Mouse (Mus musculus) heart, postnatal 0 days (tissue): Measurements from ENCODE around the gene Cfap299. TPM values are rescaled to one million over a fixed set of nuclear protein-coding genes. Genes with fewer than 3 reads are reported as not detected.

Source experiments
- ATAC-seq: fragments of 200-750 bp; cut with Nextera tagmentation; 2 replicates; pipeline ENCODE4 v1.8.0; 2017; ENCODE audit warnings: low read depth, moderate number of reproducible peaks, moderate library complexity; ENCODE audit not compliant: insufficient read depth
- DNase-seq: peaks from one replicate; pipeline ENCODE4 v3.0.0-alpha.2; 2016; ENCODE audit warnings: low spot score
- H3K27ac ChIP-seq: fragments of 300-500 bp; sonication (generic); 2 replicates; pipeline ENCODE4 v1.5.1; 2014; ENCODE audit warnings: low read depth, mild to moderate bottlenecking
- H3K27me3 ChIP-seq: fragments of 300-500 bp; sonication (generic); 2 replicates; pipeline ENCODE4 v1.6.1; 2014; ENCODE audit warnings: low read length, mixed read lengths; ENCODE audit not compliant: control insufficient read depth, insufficient read depth
- H3K36me3 ChIP-seq: fragments of 300-500 bp; sonication (generic); replicated peaks from 2 replicates; pipeline ENCODE4 v1.6.1; 2014; ENCODE audit warnings: low read length, mixed read lengths; ENCODE audit not compliant: control insufficient read depth, insufficient read depth
- H3K4me1 ChIP-seq: fragments of 300-500 bp; sonication (generic); 2 replicates; pipeline ENCODE4 v1.6.1; 2014; ENCODE audit warnings: antibody characterized with exemption; ENCODE audit not compliant: control insufficient read depth, insufficient read depth
- H3K4me2 ChIP-seq: fragments of 300-500 bp; sonication (generic); 2 replicates; pipeline ENCODE4 v1.6.1; 2014; ENCODE audit warnings: low read depth, mild to moderate bottlenecking, low read length, moderate library complexity
- H3K4me3 ChIP-seq: fragments of 300-500 bp; sonication (generic); 2 replicates; pipeline ENCODE4 v1.5.1; 2014; ENCODE audit warnings: low read depth, low read length
- H3K9ac ChIP-seq: fragments of 300-500 bp; sonication (generic); replicated peaks from 2 replicates; pipeline ENCODE4 v1.6.1; 2014; ENCODE audit warnings: low read depth, low read length, mixed read lengths
- H3K9me3 ChIP-seq: fragments of 300-500 bp; sonication (generic); replicated peaks from 2 replicates; pipeline ENCODE4 v1.6.1; 2016; ENCODE audit warnings: low read length; ENCODE audit not compliant: control insufficient read depth
- CTCF ChIP-seq: IDR thresholded peaks from 2 replicates; pipeline ENCODE4 v1.5.1; 2016; ENCODE audit warnings: antibody characterized with exemption, control low read depth, low read depth
- EP300 ChIP-seq: IDR thresholded peaks from 2 replicates; pipeline ENCODE4 v1.6.1; 2016; ENCODE audit warnings: antibody characterized with exemption, low read depth
- WGBS: fragments of 180-500 bp; shearing (Covaris S2); extraction: QIAGEN DNeasy Blood & Tissue Kit; methylation state at CpG from one replicate; pipeline ENCODE4 v1.1.7; 2014; 5-methylcytosine and 5-hydroxymethylcytosine counted together
- polyA plus RNA-seq: library from polyadenylated mRNA; unstranded; fragments of >200 nt; fragmentation: Nextera tagmentation; extraction: Ambion mirVana; gene quantifications from 2 replicates; pipeline ENCODE4 v1.2.1, GENCODE M21; 2015
- total RNA-seq: library from RNA; depleted of rRNA; stranded (reverse); fragments of >200 nt; gene quantifications from 2 replicates; pipeline ENCODE4 v1.2.3, GENCODE M21; 2014; ENCODE audit warnings: low replicate concordance

The Cfap299 gene
- total and polyA plus RNA-seq, 2 experiments from 2014 or later = 0.20 to 0.50 TPM

GRCm38 (mm10) chr5:98365340-98365739 lies 36.2 kb downstream of the Cfap299 start:
- Histone ChIP-seq H3K9me3 (no peaks in the 10 kb centered on the region), H3K4me3 (no peak overlapping the region), H3K27ac (no peak overlapping the region), H3K9ac (no peak overlapping the region), H3K27me3 (no peaks in the 10 kb centered on the region), H3K4me1 (no peaks in the 10 kb centered on the region), H3K36me3 (no peaks in the 10 kb centered on the region), H3K4me2 (no peak overlapping the region)
- TF ChIP-seq EP300 = no peak
- no peak for TF ChIP-seq CTCF
- 67% methylated on average over 5 of the region's 5 CpGs for WGBS
- no peak for ATAC-seq
- no peak for DNase-seq

- no peak for ATAC-seq
- H3K36me3 ChIP-seq = no peaks in the 10 kb centered on the region
- no peaks in the 10 kb centered on the region for H3K4me1 ChIP-seq
- H3K4me3 ChIP-seq = no peak overlapping the region
- no peak overlapping the region for H3K27ac ChIP-seq
- H3K27me3 ChIP-seq = no peaks in the 10 kb centered on the region
- no peak for DNase-seq
- H3K9me3 ChIP-seq = no peaks in the 10 kb centered on the region
- TF ChIP-seq CTCF = peak; percentile 11; the same call in 1 of the 2 replicates
- TF ChIP-seq EP300 = no peak
- no peak overlapping the region for H3K9ac ChIP-seq
- 58% methylated on average over 4 of the region's 4 CpGs for WGBS
- H3K4me2 ChIP-seq = no peak overlapping the region
Measured at GRCm38 (mm10) chr5:98368822-98369221, 39.7 kb downstream of the Cfap299 start.

GRCm38 (mm10) chr5:98369426-98369825 lies 40.3 kb downstream of the Cfap299 start:
- WGBS = 57% methylated on average over 7 of the region's 7 CpGs
- Histone ChIP-seq H3K9ac (no peak overlapping the region), H3K27me3 (no peaks in the 10 kb centered on the region), H3K4me3 (no peak overlapping the region), H3K27ac (no peak overlapping the region), H3K36me3 (no peaks in the 10 kb centered on the region), H3K9me3 (no peaks in the 10 kb centered on the region), H3K4me2 (no peak overlapping the region), H3K4me1 (no peaks in the 10 kb centered on the region)
- no peak for DNase-seq
- ATAC-seq = no peak
- TF ChIP-seq CTCF (no peak), EP300 (no peak)

GRCm38 (mm10) chr5:98376058-98376798 lies 47.1 kb downstream of the Cfap299 start:
- Histone ChIP-seq H3K27me3 (no peaks in the 10 kb centered on the region), H3K36me3 (no peaks in the 10 kb centered on the region)
- ATAC-seq = no peak

GRCm38 (mm10) chr5:98376799-98377090 lies 47.6 kb downstream of the Cfap299 start:
- Histone ChIP-seq H3K9ac (no peak overlapping the region), H3K27ac (no peak overlapping the region), H3K27me3 (no peaks in the 10 kb centered on the region), H3K4me3 (no peak overlapping the region), H3K36me3 (no peaks in the 10 kb centered on the region), H3K4me2 (no peak overlapping the region), H3K4me1 (no peaks in the 10 kb centered on the region), H3K9me3 (no peaks in the 10 kb centered on the region)
- TF ChIP-seq EP300 (no peak), CTCF (no peak)
- WGBS = 73% methylated on average over 4 of the region's 4 CpGs
- ATAC-seq = no peak
- DNase-seq = no peak

More at GRCm38 (mm10) chr5:98376058-98376798, 47.1 kb downstream of the Cfap299 start:
- 74% methylated on average over 8 of the region's 8 CpGs for WGBS
- H3K4me3 ChIP-seq = no peak overlapping the region
- TF ChIP-seq CTCF (no peak), EP300 (no peak)
- no peak overlapping the region for H3K27ac ChIP-seq
- no peak for DNase-seq
- H3K9ac ChIP-seq = no peak overlapping the region
- no peak overlapping the region for H3K4me2 ChIP-seq
- H3K4me1 ChIP-seq = no peaks in the 10 kb centered on the region
- no peaks in the 10 kb centered on the region for H3K9me3 ChIP-seq

GRCm38 (mm10) chr5:98380360-98380759 lies 51.3 kb downstream of the Cfap299 start:
- no peak for ATAC-seq
- Histone ChIP-seq H3K4me1 (no peaks in the 10 kb centered on the region), H3K4me2 (no peak overlapping the region), H3K9me3 (no peaks in the 10 kb centered on the region), H3K27me3 (no peaks in the 10 kb centered on the region), H3K4me3 (no peak overlapping the region), H3K9ac (no peak overlapping the region), H3K27ac (no peak overlapping the region), H3K36me3 (no peaks in the 10 kb centered on the region)
- 74% methylated on average over 4 of the region's 4 CpGs for WGBS
- no peak for TF ChIP-seq EP300
- DNase-seq = no peak
